Mouse (Mus musculus) hindbrain, embryonic 12.5 days (tissue): Measurements from ENCODE around the gene Znhit6. TPM values are rescaled to one million over a fixed set of nuclear protein-coding genes. Genes with fewer than 3 reads are reported as not detected.

Experiments used
- ATAC-seq: fragments of 200-750 bp; cut with Nextera tagmentation; 2 replicates; pipeline ENCODE4 v1.8.0; 2017; ENCODE audit warnings: moderate TSS enrichment; ENCODE audit not compliant: low FRiP score
- H3K27ac ChIP-seq: fragments of 300-500 bp; sonication (generic); 2 replicates; pipeline ENCODE4 v1.5.1; 2016; ENCODE audit warnings: mild to moderate bottlenecking
- H3K27me3 ChIP-seq: fragments of 300-500 bp; sonication (generic); 2 replicates; pipeline ENCODE4 v1.6.1; 2016; ENCODE audit warnings: mild to moderate bottlenecking
- H3K36me3 ChIP-seq: fragments of 300-500 bp; sonication (generic); 2 replicates; pipeline ENCODE4 v1.6.1; 2016; ENCODE audit warnings: mild to moderate bottlenecking
- H3K4me1 ChIP-seq: fragments of 300-500 bp; sonication (generic); 2 replicates; pipeline ENCODE4 v1.6.1; 2016
- H3K4me2 ChIP-seq: fragments of 300-500 bp; sonication (generic); replicated peaks from 2 replicates; pipeline ENCODE4 v1.6.1; 2016; ENCODE audit warnings: mild to moderate bottlenecking
- H3K4me3 ChIP-seq: fragments of 300-500 bp; sonication (generic); 2 replicates; pipeline ENCODE4 v1.5.1; 2016; ENCODE audit warnings: mild to moderate bottlenecking
- H3K9ac ChIP-seq: fragments of 300-500 bp; sonication (generic); 2 replicates; pipeline ENCODE4 v1.6.1; 2016; ENCODE audit warnings: mild to moderate bottlenecking, moderate library complexity
- H3K9me3 ChIP-seq: fragments of 300-500 bp; sonication (generic); replicated peaks from 2 replicates; pipeline ENCODE4 v1.6.1; 2016; ENCODE audit warnings: mild to moderate bottlenecking
- WGBS: fragments of 180-500 bp; shearing (Covaris S2); methylation state at CpG from one replicate; pipeline ENCODE4 v1.1.7; 2016; 5-methylcytosine and 5-hydroxymethylcytosine counted together
- polyA plus RNA-seq: library from polyadenylated mRNA; unstranded; fragments of >200 nt; fragmentation: Nextera tagmentation; extraction: Ambion mirVana; gene quantifications from 2 replicates; pipeline ENCODE4 v1.2.1, GENCODE M21; 2016

Znhit6 gene
- polyA plus RNA-seq, 1 experiment from 2014 or later, result 40.7 TPM

GRCm38 (mm10) chr3:145583043-145583442 is 7.0 kb downstream of the Znhit6 start:
- Histone ChIP-seq H3K9me3 (no peaks in the 10 kb centered on the region), H3K27ac (no peak overlapping the region), H3K4me3 (no peak overlapping the region), H3K4me1 (no peaks in the 10 kb centered on the region), H3K36me3 (peaks cover 60% of the 10 kb centered on the region), H3K9ac (no peak overlapping the region), H3K4me2 (no peak overlapping the region), H3K27me3 (no peaks in the 10 kb centered on the region)
- ATAC-seq, result no peak
- 85% methylated on average over 4 of the region's 4 CpGs for WGBS

DNA sequence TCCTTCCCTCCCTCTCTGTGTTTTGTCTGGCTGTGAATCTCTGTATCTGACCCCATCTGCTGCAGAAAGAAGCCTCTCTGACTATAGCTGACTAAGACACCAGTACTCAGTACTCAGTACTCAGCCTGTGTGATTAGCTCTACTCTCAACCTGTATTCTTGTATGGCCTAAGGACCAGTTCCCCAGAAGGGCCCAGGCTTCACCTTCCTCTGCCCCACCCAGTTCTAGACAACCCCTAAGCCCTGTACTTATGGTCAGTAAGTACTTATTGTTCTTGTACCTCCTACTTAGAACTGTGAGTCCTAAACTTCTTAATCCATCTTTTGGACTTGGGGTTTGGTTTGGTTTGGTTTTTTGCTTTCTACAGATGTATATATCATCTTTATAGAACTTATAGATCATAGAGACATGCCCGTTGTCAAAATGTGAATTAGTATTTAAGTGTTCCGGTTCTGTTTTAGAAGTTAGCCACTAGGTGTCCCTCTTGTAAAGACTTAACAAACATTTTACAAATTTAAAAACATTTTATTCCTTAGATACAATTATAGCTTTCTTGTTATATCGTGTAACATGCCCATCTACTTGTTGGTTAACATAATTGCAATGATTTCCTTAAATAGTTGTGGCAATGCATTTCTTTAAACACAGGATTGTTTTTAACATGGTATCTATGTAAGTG is 7.7 kb downstream of the Znhit6 start:
- no peak overlapping the region for H3K9ac ChIP-seq
- ATAC-seq, result no peak
- H3K4me2 ChIP-seq, result no peak overlapping the region
- H3K9me3 ChIP-seq, result no peaks in the 10 kb centered on the region
- 72% methylated on average over 3 of the region's 3 CpGs for WGBS
- no peaks in the 10 kb centered on the region for H3K27me3 ChIP-seq
- H3K4me1 ChIP-seq, result no peaks in the 10 kb centered on the region
- H3K36me3 ChIP-seq, result peaks cover 54% of the 10 kb centered on the region
- no peak overlapping the region for H3K4me3 ChIP-seq
- H3K27ac ChIP-seq, result no peak overlapping the region

DNA sequence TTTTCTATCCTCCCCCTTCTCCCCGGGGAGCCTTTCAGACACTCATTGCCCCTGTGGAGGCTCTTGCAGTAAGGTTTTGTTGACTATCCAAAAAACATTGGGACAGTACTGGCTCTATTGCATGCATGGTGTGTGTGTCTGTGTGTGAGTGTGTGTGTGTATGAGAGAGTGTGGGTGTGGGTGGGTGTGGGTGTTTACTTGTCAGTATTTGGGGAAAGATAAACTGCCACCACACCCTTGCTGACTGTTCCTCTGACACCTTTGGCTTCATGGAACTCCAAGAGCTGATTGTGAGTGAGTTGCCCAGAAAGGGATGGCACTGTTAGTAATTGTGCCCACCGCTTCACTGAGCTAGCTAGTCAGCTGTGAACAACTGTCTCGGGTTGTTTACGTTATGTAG is 14.6 kb downstream of the Znhit6 start:
- no peak overlapping the region for H3K27ac ChIP-seq
- no peaks in the 10 kb centered on the region for H3K9me3 ChIP-seq
- H3K36me3 ChIP-seq, result peaks cover 54% of the 10 kb centered on the region
- no peak overlapping the region for H3K4me2 ChIP-seq
- no peak overlapping the region for H3K9ac ChIP-seq
- no peak for ATAC-seq
- no peaks in the 10 kb centered on the region for H3K4me1 ChIP-seq
- no peaks in the 10 kb centered on the region for H3K27me3 ChIP-seq
- WGBS, result 92% methylated on average over 4 of the region's 4 CpGs
- no peak overlapping the region for H3K4me3 ChIP-seq

DNA sequence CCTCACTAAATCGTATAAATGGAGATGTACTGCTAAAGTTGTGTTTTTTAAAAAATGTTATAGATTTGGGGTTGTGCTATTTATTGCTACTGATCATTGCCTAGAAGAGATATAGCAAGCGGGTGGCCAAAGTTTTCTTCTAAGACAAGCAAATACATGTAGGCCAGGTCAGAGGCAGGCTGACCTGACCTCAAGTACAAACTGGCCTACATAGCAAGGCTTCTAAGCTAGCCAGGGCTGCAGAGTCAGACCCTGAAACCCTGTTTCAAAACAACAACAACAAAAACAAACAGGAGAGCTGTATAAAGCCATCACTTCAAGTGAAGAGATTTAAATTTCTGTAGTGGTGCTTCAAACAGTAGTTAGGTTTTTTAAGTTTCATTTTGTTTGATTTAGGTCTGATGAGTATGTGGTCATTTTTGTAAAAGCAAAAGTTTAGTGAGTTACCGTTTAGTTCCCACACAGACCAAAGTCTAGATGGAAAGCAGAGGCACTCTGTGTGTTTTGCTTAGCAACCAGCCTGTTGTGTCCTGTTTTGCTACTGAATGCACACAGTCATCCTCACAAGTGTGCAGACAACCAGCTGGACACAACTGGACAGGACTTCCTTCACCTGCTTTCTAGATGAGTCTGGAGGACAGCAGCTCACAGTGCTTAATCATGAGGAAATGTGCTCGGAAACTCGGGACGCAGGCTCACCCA is 16.0 kb downstream of the Znhit6 start:
- no peaks in the 10 kb centered on the region for H3K9me3 ChIP-seq
- H3K36me3 ChIP-seq, result peaks cover 45% of the 10 kb centered on the region
- no peak overlapping the region for H3K4me2 ChIP-seq
- H3K4me3 ChIP-seq, result no peak overlapping the region
- H3K27ac ChIP-seq, result no peak overlapping the region
- H3K9ac ChIP-seq, result no peak overlapping the region
- H3K4me1 ChIP-seq, result no peaks in the 10 kb centered on the region
- no peak for ATAC-seq
- no peaks in the 10 kb centered on the region for H3K27me3 ChIP-seq
- 93% methylated on average over 6 of the region's 6 CpGs for WGBS

- Histone ChIP-seq H3K4me1 (no peaks in the 10 kb centered on the region), H3K9ac (no peak overlapping the region), H3K4me3 (no peak overlapping the region), H3K9me3 (0 out of 2 replicates have a peak, but pooled peaks cover 4% of the 10 kb centered on the region), H3K27ac (no peak overlapping the region), H3K36me3 (peaks cover 66% of the 10 kb centered on the region), H3K4me2 (no peak overlapping the region), H3K27me3 (no peaks in the 10 kb centered on the region)
- ATAC-seq, result no peak
- 92% methylated on average over 6 of the region's 6 CpGs for WGBS
Observed at GRCm38 (mm10) chr3:145595354-145595753, 19.3 kb downstream of the Znhit6 start.

GRCm38 (mm10) chr3:145599059-145599458 is 23.1 kb downstream of the Znhit6 start:
- Histone ChIP-seq H3K4me1 (no peaks in the 10 kb centered on the region), H3K9me3 (0 out of 2 replicates have a peak, but pooled peaks cover 4% of the 10 kb centered on the region), H3K9ac (no peak overlapping the region), H3K27ac (no peak overlapping the region), H3K36me3 (peaks cover 72% of the 10 kb centered on the region), H3K4me3 (no peak overlapping the region), H3K4me2 (no peak overlapping the region), H3K27me3 (no peaks in the 10 kb centered on the region)
- WGBS, result 96% methylated on average over 7 of the region's 7 CpGs
- ATAC-seq, result no peak

- Histone ChIP-seq H3K27ac (no peak overlapping the region), H3K9ac (no peak overlapping the region), H3K4me3 (no peak overlapping the region), H3K9me3 (0 out of 2 replicates have a peak, but pooled peaks cover 4% of the 10 kb centered on the region), H3K36me3 (peaks cover 75% of the 10 kb centered on the region), H3K4me2 (no peak overlapping the region), H3K27me3 (no peaks in the 10 kb centered on the region), H3K4me1 (no peaks in the 10 kb centered on the region)
- 93% methylated on average over 6 of the region's 6 CpGs for WGBS
- no peak for ATAC-seq
Observed at GRCm38 (mm10) chr3:145600801-145601200, 24.8 kb downstream of the Znhit6 start.

GRCm38 (mm10) chr3:145601345-145601744 is 25.3 kb downstream of the Znhit6 start:
- WGBS, result 73% methylated on average over 6 of the region's 6 CpGs
- Histone ChIP-seq H3K4me3 (no peak overlapping the region), H3K9me3 (0 out of 2 replicates have a peak, but pooled peaks cover 4% of the 10 kb centered on the region), H3K27me3 (no peaks in the 10 kb centered on the region), H3K36me3 (peaks cover 75% of the 10 kb centered on the region), H3K4me1 (no peaks in the 10 kb centered on the region), H3K27ac (no peak overlapping the region), H3K4me2 (no peak overlapping the region), H3K9ac (no peak overlapping the region)
- no peak for ATAC-seq

DNA sequence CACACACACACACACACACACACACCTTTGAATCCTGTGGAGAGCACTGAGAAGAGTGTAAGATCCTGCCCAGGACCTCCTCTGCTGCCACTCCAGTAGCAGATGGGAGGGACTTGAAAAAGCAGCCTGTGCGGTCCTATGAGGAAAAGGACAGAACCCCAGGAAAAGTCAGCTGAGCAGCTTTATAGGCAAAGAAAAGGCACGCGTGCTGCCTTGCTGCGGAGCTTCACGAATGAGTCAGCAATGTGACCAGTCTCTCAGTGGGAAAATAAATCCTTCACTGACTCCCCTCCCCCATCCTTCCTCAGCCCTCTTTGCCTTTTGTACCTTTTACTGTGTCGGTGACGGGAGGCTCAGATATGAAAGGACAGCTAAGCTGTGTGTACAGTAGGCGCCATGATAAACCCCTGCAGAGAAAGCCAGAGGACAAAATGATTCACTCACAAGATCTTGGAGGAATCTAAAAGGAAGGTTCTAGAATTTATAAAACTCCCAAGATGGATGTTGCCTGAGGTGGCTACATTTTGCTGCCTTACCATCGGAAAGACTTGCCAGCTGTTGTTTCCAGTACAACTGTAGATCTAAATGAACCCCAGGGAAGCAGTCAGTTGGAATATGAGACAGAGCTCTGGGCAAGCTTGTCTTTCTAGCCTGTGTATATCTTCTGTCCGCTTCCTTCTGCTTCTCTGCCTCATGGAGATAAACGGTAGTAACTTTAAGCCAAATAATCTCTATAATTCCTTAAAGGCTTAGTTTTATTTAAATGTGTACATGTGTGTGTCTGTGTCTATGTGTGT is 26.6 kb downstream of the Znhit6 start:
- Histone ChIP-seq H3K36me3 (peaks cover 76% of the 10 kb centered on the region), H3K9ac (no peak overlapping the region)
- ATAC-seq, result no peak

GRCm38 (mm10) chr3:145605437-145606123 is 29.6 kb downstream of the Znhit6 start:
- peaks cover 49% of the 10 kb centered on the region for H3K36me3 ChIP-seq
- no peaks in the 10 kb centered on the region for H3K4me1 ChIP-seq
- H3K4me3 ChIP-seq, result no peak overlapping the region
- no peaks in the 10 kb centered on the region for H3K27me3 ChIP-seq
- no peak for ATAC-seq
- no peak overlapping the region for H3K4me2 ChIP-seq
- no peaks in the 10 kb centered on the region for H3K9me3 ChIP-seq
- WGBS, result 90% methylated on average over 5 of the region's 5 CpGs
- H3K9ac ChIP-seq, result no peak overlapping the region
- no peak overlapping the region for H3K27ac ChIP-seq

More for the DNA sequence above, 26.6 kb downstream of the Znhit6 start:
- no peak overlapping the region for H3K4me2 ChIP-seq
- 66% methylated on average over 11 of the region's 11 CpGs for WGBS
- H3K4me3 ChIP-seq, result no peak overlapping the region
- 0 out of 2 replicates have a peak, but pooled peaks cover 4% of the 10 kb centered on the region for H3K9me3 ChIP-seq
- H3K27ac ChIP-seq, result peak overlapping the region; percentile 3; the same call in 1 of the 2 replicates
- no peaks in the 10 kb centered on the region for H3K27me3 ChIP-seq
- no peaks in the 10 kb centered on the region for H3K4me1 ChIP-seq

- Histone ChIP-seq H3K9me3 (no peaks in the 10 kb centered on the region), H3K36me3 (peaks cover 30% of the 10 kb centered on the region), H3K27me3 (no peaks in the 10 kb centered on the region), H3K4me3 (no peak overlapping the region), H3K4me1 (no peaks in the 10 kb centered on the region), H3K27ac (no peak overlapping the region), H3K9ac (no peak overlapping the region), H3K4me2 (no peak overlapping the region)
- ATAC-seq, result no peak
- 96% methylated on average over 5 of the region's 5 CpGs for WGBS
Observed at GRCm38 (mm10) chr3:145608320-145608719, 32.3 kb downstream of the Znhit6 start.

GRCm38 (mm10) chr3:145612662-145613061 is 36.7 kb downstream of the Znhit6 start:
- Histone ChIP-seq H3K9ac (no peak overlapping the region), H3K27ac (no peak overlapping the region), H3K27me3 (no peaks in the 10 kb centered on the region), H3K4me3 (no peak overlapping the region), H3K4me2 (no peak overlapping the region), H3K4me1 (peaks cover 12% of the 10 kb centered on the region), H3K36me3 (no peaks in the 10 kb centered on the region), H3K9me3 (no peaks in the 10 kb centered on the region)
- WGBS, result 29% methylated on average over 4 of the region's 4 CpGs
- ATAC-seq, result no peak
